Mouse (Mus musculus): ENCODE data around the gene Dync2h1. TPM values are rescaled to one million over a fixed set of nuclear protein-coding genes. Genes with fewer than 3 reads are reported as not detected.
"Not testable (repeated sequence)": the region's sequence is repeated elsewhere in the genome, so short reads cannot be mapped to it uniquely, and the experiment has no call there.

Gene Dync2h1
- polyA plus RNA-seq, 1 experiment from 2014 or later, result 3.1 TPM

GRCm38 (mm10) chr9:6927399-6928035, 256.7 kb downstream of the Dync2h1 start:
- Histone ChIP-seq H3K4me3 (ENCODE audit: low read depth, low read length) (no peak overlapping the region), H3K9ac (ENCODE audit: low read depth, low read length) (no peak overlapping the region), H3K4me2 (replicated peaks; ENCODE audit: low read depth) (no peak overlapping the region), H3K36me3 (ENCODE audit: control insufficient read depth, insufficient read depth) (no peaks in the 10 kb centered on the region), H3K9me3 (ENCODE audit: control insufficient read depth) (no peaks in the 10 kb centered on the region), H3K27me3 (replicated peaks; ENCODE audit: control insufficient read depth, insufficient read depth, low read length) (no peaks in the 10 kb centered on the region), H3K4me1 (replicated peaks; ENCODE audit: control insufficient read depth, insufficient read depth, low read length) (no peaks in the 10 kb centered on the region), H3K27ac (ENCODE audit: low read depth, low read length) (no peak overlapping the region)
- no peak for ATAC-seq
- no peak for TF ChIP-seq CTCF (IDR thresholded peaks at IDR 0.05; ENCODE audit: low read depth)
- WGBS, result 7% methylated on average over 1 of the region's 1 CpGs

- no peaks in the 10 kb centered on the region for H3K27me3 ChIP-seq (replicated peaks; ENCODE audit: control insufficient read depth, insufficient read depth, low read length)
- no peaks in the 10 kb centered on the region for H3K4me1 ChIP-seq (replicated peaks; ENCODE audit: control insufficient read depth, insufficient read depth, low read length)
- no peak overlapping the region for H3K4me3 ChIP-seq (ENCODE audit: low read depth, low read length)
- no peak for ATAC-seq
- WGBS, result 86% methylated on average over 1 of the region's 1 CpGs
- H3K9ac ChIP-seq (ENCODE audit: low read depth, low read length), result no peak overlapping the region
- H3K27ac ChIP-seq (ENCODE audit: low read depth, low read length), result no peak overlapping the region
- no peaks in the 10 kb centered on the region for H3K36me3 ChIP-seq (ENCODE audit: control insufficient read depth, insufficient read depth)
- H3K4me2 ChIP-seq (replicated peaks; ENCODE audit: low read depth), result no peak overlapping the region
- no peak for TF ChIP-seq CTCF (IDR thresholded peaks at IDR 0.05; ENCODE audit: low read depth)
- H3K9me3 ChIP-seq (ENCODE audit: control insufficient read depth), result no peaks in the 10 kb centered on the region
Measured at GRCm38 (mm10) chr9:6913471-6913870, 270.8 kb downstream of the Dync2h1 start.

GRCm38 (mm10) chr9:6910537-6910936, 273.7 kb downstream of the Dync2h1 start:
- not testable (repeated sequence) for H3K27ac ChIP-seq (ENCODE audit: low read depth, low read length); H3K9ac ChIP-seq (ENCODE audit: low read depth, low read length); H3K36me3 ChIP-seq (ENCODE audit: control insufficient read depth, insufficient read depth); H3K4me2 ChIP-seq (replicated peaks; ENCODE audit: low read depth); H3K27me3 ChIP-seq (replicated peaks; ENCODE audit: control insufficient read depth, insufficient read depth, low read length); H3K9me3 ChIP-seq (ENCODE audit: control insufficient read depth); H3K4me3 ChIP-seq (ENCODE audit: low read depth, low read length); ATAC-seq; H3K4me1 ChIP-seq (replicated peaks; ENCODE audit: control insufficient read depth, insufficient read depth, low read length)
- 28% methylated on average over 4 of the region's 4 CpGs for WGBS

DNA sequence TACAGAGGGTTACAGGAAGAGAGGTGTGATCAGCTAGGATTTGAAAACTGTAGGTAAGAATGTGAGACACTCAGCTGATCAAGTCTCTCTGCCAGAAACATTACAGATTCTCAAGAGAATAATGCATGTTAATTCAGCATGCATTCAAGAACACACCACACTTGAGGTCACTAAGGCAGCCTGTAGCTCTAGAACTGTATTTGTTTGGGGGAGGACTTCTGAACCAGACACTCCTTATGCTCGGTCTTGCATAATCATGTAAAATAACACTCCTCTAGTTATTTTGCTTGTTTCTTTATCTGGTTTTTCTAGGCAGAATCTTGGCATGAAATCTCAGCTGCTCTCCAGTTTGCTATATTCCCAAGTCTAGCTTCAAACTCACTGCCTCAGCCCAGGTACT, 282.6 kb downstream of the Dync2h1 start:
- no peak overlapping the region for H3K9ac ChIP-seq (ENCODE audit: low read depth, low read length)
- no peaks in the 10 kb centered on the region for H3K36me3 ChIP-seq (ENCODE audit: control insufficient read depth, insufficient read depth)
- H3K4me2 ChIP-seq (replicated peaks; ENCODE audit: low read depth), result no peak overlapping the region
- TF ChIP-seq CTCF (IDR thresholded peaks at IDR 0.05; ENCODE audit: low read depth), result no peak
- no peak overlapping the region for H3K4me3 ChIP-seq (ENCODE audit: low read depth, low read length)
- H3K27ac ChIP-seq (ENCODE audit: low read depth, low read length), result no peak overlapping the region
- WGBS, result 67% methylated on average over 1 of the region's 1 CpGs
- ATAC-seq, result no peak
- H3K27me3 ChIP-seq (replicated peaks; ENCODE audit: control insufficient read depth, insufficient read depth, low read length), result no peaks in the 10 kb centered on the region
- H3K4me1 ChIP-seq (replicated peaks; ENCODE audit: control insufficient read depth, insufficient read depth, low read length), result no peaks in the 10 kb centered on the region
- H3K9me3 ChIP-seq (ENCODE audit: control insufficient read depth), result no peaks in the 10 kb centered on the region

DNA sequence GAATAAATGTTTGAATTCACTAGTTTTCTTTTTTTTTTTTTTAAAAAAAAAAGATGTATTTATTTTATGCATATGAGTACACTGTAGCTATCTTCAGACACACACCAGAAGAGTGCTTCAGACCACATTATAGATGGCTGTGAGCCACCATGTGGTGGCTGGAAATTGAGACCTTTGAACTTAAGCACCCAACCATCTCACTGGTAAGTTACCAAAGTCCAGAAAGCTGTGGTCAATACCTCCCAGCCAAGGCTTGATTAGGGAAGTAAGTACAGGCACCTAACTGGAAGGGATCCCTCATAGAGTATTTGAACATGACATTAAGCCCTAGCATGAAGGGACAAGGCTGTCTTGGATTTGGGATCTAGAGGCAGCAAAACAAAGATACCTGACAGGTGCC, 292.9 kb downstream of the Dync2h1 start:
- Histone ChIP-seq H3K36me3 (ENCODE audit: control insufficient read depth, insufficient read depth) (no peaks in the 10 kb centered on the region), H3K4me1 (replicated peaks; ENCODE audit: control insufficient read depth, insufficient read depth, low read length) (no peaks in the 10 kb centered on the region), H3K4me2 (replicated peaks; ENCODE audit: low read depth) (no peak overlapping the region), H3K9me3 (ENCODE audit: control insufficient read depth) (no peaks in the 10 kb centered on the region), H3K4me3 (ENCODE audit: low read depth, low read length) (no peak overlapping the region), H3K9ac (ENCODE audit: low read depth, low read length) (no peak overlapping the region), H3K27me3 (replicated peaks; ENCODE audit: control insufficient read depth, insufficient read depth, low read length) (no peaks in the 10 kb centered on the region), H3K27ac (ENCODE audit: low read depth, low read length) (no peak overlapping the region)
- ATAC-seq, result 0 out of 2 replicates have a peak, but pooled peaks have one; percentile 41
- TF ChIP-seq CTCF (IDR thresholded peaks at IDR 0.05; ENCODE audit: low read depth), result no peak

DNA sequence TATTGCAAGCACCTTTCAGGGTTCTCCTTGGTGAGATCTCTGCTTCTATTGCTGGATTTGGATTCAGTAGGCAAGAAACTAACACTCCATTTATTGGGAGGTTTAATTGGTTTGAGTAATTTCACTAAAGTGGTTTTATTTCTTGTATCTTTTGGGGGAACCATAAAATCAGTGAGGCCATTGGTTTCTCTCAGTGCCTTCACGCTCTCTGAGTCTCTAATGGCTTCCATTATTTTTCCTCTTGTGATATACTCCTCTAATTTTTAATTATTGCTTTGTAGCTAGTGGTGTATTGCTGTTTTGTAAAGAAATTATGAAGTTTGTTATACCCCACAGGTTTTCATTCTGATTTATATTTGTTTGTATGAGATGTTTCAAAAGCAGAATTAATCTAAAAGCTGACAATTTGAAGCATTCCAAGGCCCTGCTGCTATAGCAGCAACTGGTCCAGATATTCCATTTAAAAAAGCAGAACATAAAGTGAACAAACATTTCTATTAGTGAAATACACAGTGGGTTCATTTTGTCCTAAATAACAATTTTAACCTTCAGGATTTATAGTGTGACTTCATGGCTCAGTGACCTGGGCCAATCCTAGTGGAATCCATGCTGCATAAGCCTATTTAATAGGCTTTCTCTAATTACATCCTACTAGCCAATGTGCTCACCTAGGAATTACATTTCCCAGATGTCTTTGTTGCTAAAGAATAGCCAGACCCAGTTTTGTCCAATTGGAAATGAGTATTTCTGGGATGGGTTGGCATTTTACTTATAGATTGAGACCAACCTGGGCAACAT, 302.9 kb downstream of the Dync2h1 start:
- H3K36me3 ChIP-seq (ENCODE audit: control insufficient read depth, insufficient read depth), result no peaks in the 10 kb centered on the region
- 76% methylated on average over 1 of the region's 1 CpGs for WGBS
- TF ChIP-seq CTCF (IDR thresholded peaks at IDR 0.05; ENCODE audit: low read depth), result no peak

More for the DNA sequence above, 302.9 kb downstream of the Dync2h1 start:
- no peaks in the 10 kb centered on the region for H3K9me3 ChIP-seq (ENCODE audit: control insufficient read depth)
- no peak overlapping the region for H3K4me2 ChIP-seq (replicated peaks; ENCODE audit: low read depth)
- H3K9ac ChIP-seq (ENCODE audit: low read depth, low read length), result no peak overlapping the region
- H3K4me3 ChIP-seq (ENCODE audit: low read depth, low read length), result no peak overlapping the region
- ATAC-seq, result no peak
- no peaks in the 10 kb centered on the region for H3K27me3 ChIP-seq (replicated peaks; ENCODE audit: control insufficient read depth, insufficient read depth, low read length)
- H3K4me1 ChIP-seq (replicated peaks; ENCODE audit: control insufficient read depth, insufficient read depth, low read length), result no peaks in the 10 kb centered on the region
- no peak overlapping the region for H3K27ac ChIP-seq (ENCODE audit: low read depth, low read length)

Other genes starting within 250 kb of the Dync2h1 start
- gene Dcun1d5, start 74 bp upstream of the Dync2h1 start, polyA plus RNA-seq (2015; fragmentation: Nextera tagmentation; extraction: Ambion mirVana), result 73.5 and 78.9 TPM in 2 replicates
- gene Mmp13, start 88.1 kb upstream of the Dync2h1 start, polyA plus RNA-seq (2015; fragmentation: Nextera tagmentation; extraction: Ambion mirVana), result 1.7 and 1.9 TPM in 2 replicates
- gene Mmp12, start 159.9 kb upstream of the Dync2h1 start, polyA plus RNA-seq (2015; fragmentation: Nextera tagmentation; extraction: Ambion mirVana), result 0.21 and 0.27 TPM in 2 replicates
- not detected in 2 replicates for gene Mmp1b, start 203.6 kb upstream of the Dync2h1 start, polyA plus RNA-seq (2015; fragmentation: Nextera tagmentation; extraction: Ambion mirVana)